Mouse (Mus musculus): ENCODE measurements around the gene Elmo2.

Elmo2 gene

DNA sequence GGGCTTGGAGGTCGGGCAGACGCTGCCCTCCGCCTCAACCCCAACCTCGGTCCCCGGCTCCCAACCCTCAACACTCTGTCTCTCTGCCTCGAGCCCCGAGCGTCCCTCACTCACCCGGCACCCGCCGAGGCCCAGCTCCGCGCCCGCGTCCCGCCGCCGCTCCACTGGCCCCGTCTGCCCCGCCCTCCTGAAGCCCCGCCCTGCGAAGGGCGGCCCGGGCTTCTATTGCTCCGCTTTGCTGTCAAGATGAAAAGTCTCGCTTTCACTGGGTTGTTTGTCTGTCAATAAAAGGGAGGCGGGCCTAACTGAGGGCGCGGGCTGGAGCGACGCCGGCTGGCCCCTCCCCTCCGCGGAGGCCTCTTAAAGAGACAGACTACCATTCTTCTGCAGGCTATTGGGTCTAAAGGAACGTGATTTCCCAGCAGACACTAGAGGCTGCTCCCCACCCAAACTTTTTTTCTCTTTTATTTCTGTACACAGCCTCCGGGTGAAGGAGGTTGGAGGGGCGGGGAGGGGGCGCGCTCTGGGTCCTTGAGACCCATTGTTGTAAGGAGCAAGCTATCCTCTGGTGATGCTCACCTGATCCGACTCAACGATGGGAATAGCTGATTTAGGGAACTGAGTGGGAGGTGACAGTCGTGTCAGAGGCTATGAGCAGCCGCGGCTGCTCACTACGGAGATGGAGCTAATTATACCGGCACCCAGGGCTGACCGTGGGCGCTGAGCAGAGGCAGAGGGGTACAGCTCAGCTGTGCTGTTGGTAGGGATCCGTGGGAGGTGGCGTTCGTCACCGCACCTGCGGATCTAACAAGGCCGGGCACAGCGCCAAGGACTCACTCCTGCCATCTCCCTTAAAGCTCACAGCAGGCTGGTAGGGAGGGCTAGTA lies at the start of gene Elmo2:
Gene Elmo2 (minus strand): TSS at position 176 of the 887 bp plus-strand sequence.
- peak; percentile 98 for DNase-seq (ENCODE audit: extremely low spot score)

- DNase-seq (ENCODE audit: extremely low spot score) = no peak
Observed at GRCm38 (mm10) chr2:165376001-165376400, 49.7 kb upstream of the Elmo2 start.

DNA sequence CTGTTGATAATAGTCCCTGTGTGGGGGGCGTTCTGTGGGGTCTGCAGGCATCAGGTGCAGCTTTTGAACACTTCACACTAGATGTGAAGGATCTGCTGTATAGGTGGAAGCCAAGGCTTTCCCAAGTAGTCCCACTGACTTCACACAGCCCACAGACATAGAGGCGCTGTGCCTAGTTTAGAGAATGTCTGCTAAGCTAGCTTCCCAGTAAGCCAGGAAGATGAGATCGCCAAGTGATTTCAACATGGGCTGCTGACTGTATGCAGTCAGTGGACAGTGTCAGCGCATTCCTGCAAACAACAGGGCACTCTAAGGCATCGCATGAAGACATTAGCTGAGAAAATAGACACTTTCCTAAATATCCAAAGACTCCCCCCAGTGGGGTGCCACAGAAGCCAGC lies 49.2 kb upstream of the Elmo2 start:
- DNase-seq (ENCODE audit: extremely low spot score) = no peak

DNA sequence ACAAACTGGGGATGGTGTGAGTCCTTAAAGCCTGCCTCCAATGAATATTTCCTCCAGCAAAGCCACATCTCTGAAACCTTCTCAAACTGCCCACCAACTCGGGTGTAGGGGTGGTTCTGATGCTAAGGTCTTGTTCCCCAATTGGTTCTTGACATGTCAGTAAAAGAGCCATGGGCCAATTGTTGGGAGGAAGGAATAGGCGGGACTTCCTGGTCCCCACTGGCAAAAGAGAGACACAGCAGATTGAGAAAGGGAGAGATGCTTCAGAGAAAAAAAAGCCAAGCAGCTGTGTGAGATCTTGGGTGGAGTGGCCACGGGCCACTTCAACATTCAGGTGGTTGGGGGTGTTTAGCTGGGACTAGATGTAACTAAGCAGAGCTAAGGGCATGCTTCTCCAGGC lies 44.8 kb upstream of the Elmo2 start:
- no peak for DNase-seq (ENCODE audit: extremely low spot score)

DNA sequence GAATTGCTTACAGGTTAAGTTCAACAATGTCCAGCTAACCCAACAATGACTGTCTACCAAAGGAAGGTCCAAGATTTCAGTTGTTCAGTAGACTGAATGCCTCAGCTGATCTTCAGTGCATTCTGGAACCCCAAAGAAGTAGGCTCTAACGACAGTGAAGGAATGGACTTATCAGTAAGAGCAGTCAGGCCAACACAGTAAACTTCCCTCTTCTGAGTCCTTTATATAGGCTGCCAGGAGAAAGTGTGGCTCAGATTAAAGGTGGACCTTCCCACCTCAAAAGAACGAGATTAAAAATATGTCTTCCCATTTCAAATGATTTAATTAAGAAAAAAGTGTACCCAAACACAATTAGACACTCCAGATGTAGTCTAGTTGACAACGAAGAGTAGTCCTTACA lies 44.1 kb upstream of the Elmo2 start:
- DNase-seq (ENCODE audit: extremely low spot score) = no peak

DNA sequence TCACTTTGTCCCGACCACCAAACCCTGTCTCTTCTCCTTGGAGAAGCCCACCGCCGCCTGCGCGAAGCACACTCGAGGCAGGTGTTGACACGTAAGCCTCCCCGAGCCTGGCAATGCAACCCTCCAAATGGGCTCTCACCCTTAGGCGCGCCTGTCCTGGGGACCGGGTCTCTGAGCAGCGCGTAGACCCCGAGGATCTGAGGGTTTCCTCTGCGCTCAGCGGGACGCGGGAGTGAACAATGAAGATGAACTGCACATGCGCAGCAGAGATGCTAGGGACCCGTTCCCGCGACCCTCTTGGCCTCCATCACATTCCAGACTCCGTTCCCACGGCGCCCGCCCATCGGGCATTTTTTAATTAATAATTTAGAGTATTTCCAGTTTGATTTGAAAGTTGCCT lies 42.2 kb upstream of the Elmo2 start, which contains the start of gene Zfp663:
Gene Zfp663 (minus strand): TSS at position 234 of the 400 bp plus-strand sequence.
- DNase-seq (ENCODE audit: extremely low spot score) = peak; percentile 72

DNA sequence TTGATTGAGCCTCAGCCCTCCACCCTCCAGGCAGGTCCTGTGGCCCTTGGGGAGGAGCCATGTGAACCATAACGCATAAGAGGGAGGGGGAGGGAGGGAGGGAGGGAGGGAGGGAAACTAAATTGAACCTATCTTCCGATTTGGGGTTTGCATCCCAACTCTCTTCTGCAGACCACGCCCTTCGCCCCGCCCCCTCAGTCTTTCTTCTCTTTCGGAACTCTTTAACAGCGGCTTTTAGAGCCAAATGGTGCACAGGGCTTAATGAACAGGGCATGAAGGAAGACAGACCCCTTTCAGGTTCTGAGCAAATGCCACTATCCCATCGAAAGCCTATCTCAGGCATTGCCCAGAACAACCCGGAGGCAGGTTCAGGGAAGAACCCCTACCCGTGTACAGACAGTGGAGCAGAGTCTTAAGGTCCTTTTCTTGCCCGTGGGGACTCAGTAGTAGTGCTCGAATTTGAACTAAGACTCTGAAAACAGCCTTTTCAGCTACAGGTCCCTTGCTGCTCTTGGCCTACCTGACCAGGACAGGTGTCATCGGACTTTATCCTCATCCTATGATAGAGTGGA lies 41.7 kb upstream of the Elmo2 start:
- DNase-seq (ENCODE audit: extremely low spot score) = peak; percentile 42

DNA sequence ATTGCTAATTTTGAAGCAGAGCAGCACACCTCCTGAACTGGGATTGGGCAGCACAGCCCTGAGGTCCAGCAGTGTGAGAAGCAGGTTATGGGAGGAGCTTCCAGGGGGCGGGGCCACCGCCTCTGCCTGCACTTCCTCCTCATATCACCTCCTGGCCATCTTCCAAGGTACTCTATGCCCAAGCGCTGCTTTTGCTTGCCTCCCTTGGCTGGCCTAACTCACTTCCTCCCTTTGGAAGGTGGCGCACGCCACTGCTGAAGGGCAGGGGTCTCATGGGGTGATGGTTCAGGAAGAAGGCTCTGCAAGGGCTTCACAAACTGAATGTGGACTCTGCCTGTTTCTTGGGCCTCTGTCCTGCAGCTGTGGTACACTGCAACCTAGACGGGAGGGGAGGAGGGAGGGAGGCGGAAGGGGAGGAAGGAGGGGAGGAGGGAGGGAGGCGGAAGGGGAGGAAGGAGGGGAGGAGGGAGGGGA lies 40.8 kb upstream of the Elmo2 start:
- DNase-seq (ENCODE audit: extremely low spot score) = peak; percentile 42

DNA sequence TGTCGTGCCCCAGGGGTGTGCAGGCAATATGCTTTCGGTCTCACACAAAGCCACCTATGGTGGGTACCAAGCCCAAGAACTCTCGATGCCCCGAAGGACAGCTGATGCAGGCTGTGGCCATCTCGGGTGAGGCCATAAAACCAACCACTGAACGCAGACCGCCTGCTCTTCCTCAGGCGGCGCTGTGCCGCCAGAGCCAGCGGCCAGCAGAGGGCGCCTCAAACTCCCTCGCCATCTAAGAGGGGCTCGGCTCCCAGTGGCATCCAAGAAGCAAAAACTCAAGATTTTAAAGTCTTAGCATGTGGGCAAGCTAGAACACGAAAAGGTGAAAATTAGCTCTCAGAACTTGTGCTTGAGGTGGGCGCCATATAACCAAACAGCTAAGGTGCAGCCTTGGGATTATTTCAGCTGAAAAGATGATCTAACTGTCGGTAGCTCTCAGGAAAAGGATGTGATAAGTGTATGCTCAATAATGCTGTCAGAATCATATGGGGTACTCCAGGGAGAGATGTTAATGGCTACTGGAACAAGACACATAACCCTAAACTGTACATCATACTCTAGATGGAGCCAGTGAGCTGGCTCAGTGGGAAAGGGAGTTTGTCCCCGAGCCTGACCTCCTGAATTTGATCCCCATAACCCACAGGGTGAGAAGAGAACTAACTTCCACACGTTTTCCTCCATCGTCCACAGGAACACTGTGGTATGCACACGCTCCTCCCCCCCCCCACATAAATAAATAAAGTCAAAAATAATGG lies 38.2 kb upstream of the Elmo2 start:
- DNase-seq (ENCODE audit: extremely low spot score) = peak; percentile 70

DNA sequence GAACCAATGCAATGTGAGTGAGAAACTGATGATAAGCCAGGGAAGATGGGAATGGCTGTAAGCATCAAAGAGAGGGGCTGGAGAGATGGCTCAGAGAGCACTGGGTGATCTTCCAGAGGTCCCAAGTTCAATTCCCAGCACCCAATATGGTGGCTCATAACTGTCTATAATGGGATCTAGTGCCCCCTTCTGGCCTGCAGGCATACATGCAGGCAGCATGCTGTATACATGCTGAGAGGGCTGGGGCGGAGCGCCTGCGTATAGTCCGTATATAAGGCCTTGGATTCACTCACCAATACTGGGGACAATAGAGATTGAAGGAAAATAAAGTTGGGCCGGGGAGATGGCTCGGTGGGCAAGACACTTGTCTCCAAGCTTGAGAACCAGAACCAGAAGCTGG lies 37.0 kb upstream of the Elmo2 start:
- DNase-seq (ENCODE audit: extremely low spot score) = no peak

DNA sequence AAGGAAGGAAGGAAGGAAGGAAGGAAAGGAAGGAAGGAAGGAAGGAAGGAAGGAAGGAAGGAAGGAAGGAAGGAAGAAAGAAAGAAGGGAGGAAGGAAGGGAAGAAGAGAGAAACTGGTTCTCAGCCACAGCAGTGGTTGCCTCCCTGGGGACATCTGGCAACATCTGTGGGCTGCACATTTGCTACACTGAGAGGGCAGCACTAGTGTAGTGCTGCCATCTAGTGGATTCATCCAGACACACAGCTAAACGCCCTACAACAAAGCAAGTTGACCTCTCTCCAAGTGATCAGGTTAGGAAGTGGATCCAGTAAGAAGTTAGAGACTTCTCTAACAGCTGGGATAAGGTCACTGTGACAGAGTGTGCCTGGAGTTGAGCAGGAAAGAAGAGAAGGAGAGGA lies 34.6 kb upstream of the Elmo2 start:
- peak; percentile 71 for DNase-seq (ENCODE audit: extremely low spot score)

- no peak for DNase-seq (ENCODE audit: extremely low spot score)
Observed at GRCm38 (mm10) chr2:165351828-165352513, 25.7 kb upstream of the Elmo2 start.

DNA sequence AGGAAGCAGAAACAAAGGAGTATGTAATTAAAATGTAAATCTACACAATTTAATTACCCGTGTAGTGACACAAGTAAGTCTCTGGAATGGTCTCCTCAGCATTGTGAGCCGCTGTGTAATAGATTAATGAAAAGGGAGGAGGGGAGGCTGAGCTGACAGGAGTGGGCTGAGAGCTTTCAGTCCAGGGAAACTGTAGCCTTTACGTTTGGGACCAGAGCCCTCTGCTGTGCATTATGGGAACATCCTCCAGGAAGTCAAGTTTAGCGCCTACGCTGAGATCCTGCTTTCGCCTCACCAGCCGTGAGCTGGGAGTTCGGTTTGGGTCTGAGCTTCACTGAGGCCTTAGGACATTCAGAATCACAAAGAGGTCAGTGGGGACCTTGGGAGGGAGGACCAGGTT lies 23.2 kb upstream of the Elmo2 start:
- no peak for DNase-seq (ENCODE audit: extremely low spot score)

GRCm38 (mm10) chr2:165346180-165346579 lies 19.9 kb upstream of the Elmo2 start:
- DNase-seq (ENCODE audit: extremely low spot score) = no peak

DNA sequence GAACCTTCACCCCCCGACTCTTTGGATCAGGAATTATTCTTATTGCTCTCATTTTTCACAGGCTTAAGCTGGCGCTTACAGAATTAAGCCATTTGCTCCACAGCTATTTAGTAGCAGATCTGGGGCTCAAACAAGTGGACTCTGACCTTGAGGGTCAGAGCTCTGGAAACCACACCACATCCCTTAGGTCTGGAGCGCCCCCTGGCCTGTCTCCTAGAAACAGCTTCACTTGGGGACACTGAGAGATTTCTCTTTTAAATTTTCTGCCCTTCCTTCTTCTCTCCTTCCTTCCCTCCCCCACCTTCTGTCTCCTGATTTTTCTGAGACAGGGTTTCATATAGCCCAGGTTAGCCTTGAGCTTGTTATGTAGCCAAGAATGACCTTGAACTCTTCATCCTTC lies 10.9 kb upstream of the Elmo2 start:
- DNase-seq (ENCODE audit: extremely low spot score) = peak; percentile 49

GRCm38 (mm10) chr2:165332610-165333210 lies 6.4 kb upstream of the Elmo2 start:
- no peak for DNase-seq (ENCODE audit: extremely low spot score)

GRCm38 (mm10) chr2:165329703-165330102 lies 3.4 kb upstream of the Elmo2 start:
- no peak for DNase-seq (ENCODE audit: extremely low spot score)

DNA sequence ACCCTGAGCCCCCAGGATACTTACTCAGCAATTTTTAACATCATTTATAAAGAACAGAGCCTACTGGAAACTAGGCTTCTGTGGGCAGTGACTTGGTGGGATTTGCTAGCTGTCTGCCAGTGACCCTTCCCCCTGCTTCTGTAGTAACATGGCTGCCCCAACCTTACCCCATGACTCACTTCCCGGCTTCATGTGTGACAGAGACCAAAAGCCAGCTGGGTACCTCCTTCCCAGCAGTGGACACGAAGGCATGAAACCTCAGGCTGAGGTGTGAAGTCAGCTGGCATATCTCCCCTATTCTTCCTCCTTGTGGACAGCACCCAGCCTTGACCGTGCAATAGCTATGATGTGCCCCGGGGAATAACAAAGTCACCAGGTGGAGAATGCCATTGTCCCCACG lies 2.5 kb upstream of the Elmo2 start:
- no peak for DNase-seq (ENCODE audit: extremely low spot score)

GRCm38 (mm10) chr2:165327386-165327785 lies 1.1 kb upstream of the Elmo2 start:
- DNase-seq (ENCODE audit: extremely low spot score) = no peak

DNA sequence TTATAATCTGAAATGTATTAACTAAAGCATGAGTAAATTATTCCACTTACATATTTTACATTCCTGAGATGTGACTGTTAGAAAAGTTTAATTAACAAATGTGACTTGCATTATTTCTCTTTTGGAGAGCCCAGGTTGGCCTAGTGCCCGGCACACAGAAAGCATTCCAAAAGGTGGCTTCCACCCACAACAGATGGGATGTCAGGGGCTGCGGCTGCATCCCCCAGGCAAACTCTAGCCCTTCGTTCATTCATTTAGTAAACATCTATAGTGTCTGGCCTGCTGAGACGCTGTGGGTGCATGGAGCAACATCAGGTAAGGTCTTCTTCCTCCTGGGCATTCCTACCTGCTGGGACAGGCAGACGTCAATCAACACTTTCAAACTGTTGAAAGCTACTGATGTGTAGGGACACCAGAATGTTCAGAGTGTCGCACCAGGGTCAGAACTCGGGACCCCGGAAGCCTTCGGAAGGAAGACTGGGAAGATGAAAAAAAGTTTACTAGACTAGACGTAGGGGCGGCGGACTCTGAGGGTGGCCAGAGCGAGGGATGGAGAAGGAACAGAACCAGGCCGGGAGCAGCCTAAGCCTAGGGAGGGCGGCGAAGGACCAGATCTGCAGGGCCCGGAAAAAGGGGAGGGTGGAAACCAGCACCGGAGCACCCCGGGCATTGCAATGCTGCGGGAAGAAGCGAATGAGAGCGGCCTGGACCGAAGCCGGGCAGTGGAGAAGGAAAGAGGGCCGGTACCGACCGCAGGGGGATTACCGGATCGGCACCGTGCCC lies 567 bp downstream of the Elmo2 start:
- no peak for DNase-seq (ENCODE audit: extremely low spot score)

DNA sequence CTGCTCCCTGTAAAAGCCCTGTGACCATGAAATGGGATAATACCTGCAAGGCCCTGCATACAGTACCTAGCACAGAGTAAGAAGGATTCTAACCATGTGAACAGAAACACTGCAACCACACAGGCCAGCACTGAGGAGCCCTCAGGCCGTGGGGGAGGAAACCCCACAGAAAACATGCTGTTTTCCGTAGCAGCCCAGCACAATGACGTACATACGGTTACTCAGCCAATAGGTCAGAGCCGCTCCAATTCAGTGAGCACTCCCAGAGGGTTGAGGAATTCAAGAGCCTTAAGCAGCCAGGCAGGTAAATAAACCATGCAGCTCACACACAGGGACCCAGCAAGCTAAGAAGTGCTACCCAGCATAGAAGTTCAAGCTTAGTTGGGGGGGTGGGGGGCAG lies 2.4 kb downstream of the Elmo2 start:
- no peak for DNase-seq (ENCODE audit: extremely low spot score)

All from embryo, embryonic 9.5 days (tissue).